8 mouse cellular contexts compared by ENCODE assay signal in genomic region chr9:106891829-106892551, GRCm38 (mm10). TPM values are rescaled to one million over a fixed set of nuclear protein-coding genes. Genes with fewer than 3 reads are reported as not detected.
DNase-seq lines count a peak whose midpoint lies in the region; ATAC-seq and TF ChIP-seq lines count a peak whose summit lies in the region.

Manf (minus strand) TSS chr9:106891979.

- no peak for TF ChIP-seq EP300 in ES-Bruce4 (IDR thresholded peaks at IDR 0.05; ENCODE audit: insufficient read depth, low read depth, low read length)
- peak; percentile 64; the same call in 1 of the 2 replicates for TF ChIP-seq EP300 in liver, postnatal 0 days (IDR thresholded peaks at IDR 0.05; ENCODE audit: low read depth)

- intact Hi-C loops in heart, postnatal 10 days (cut with DNase I), result loop anchor here (5.0 kb wide), 1 partner anchor 450 kb away; the partner anchor contains the start of gene 6430571L13Rik

- under 1% methylated on average over 59 of the region's 59 CpGs for WGBS in forebrain, embryonic 13.5 days
- under 1% methylated on average over 59 of the region's 59 CpGs for WGBS in large intestine, adult 2 months
- under 1% methylated on average over 56 of the region's 59 CpGs for WGBS in liver, postnatal 0 days (ENCODE audit: insufficient replicate concordance)
- WGBS in neural tube, embryonic 14.5 days, result under 1% methylated on average over 59 of the region's 59 CpGs

- no peaks in the 10 kb centered on the region for H3K9me3 ChIP-seq in ES-Bruce4 (replicated peaks; ENCODE audit: control insufficient read depth, insufficient read depth, low read length, poor library complexity, severe bottlenecking)
- H3K9me3 ChIP-seq in forebrain, embryonic 13.5 days (replicated peaks), result no peaks in the 10 kb centered on the region
- H3K9me3 ChIP-seq in liver, postnatal 0 days (ENCODE audit: low read length), result no peaks in the 10 kb centered on the region
- no peaks in the 10 kb centered on the region for H3K9me3 ChIP-seq in neural tube, embryonic 14.5 days (ENCODE audit: control insufficient read depth, low read length)

- H3K27ac ChIP-seq in ES-Bruce4 (ENCODE audit: insufficient read depth, low read length), result peak within 1 kb of the TSS; percentile 88
- peak within 1 kb of the TSS; percentile 94 for H3K27ac ChIP-seq in forebrain, embryonic 13.5 days
- H3K27ac ChIP-seq in liver, postnatal 0 days (ENCODE audit: low read depth), result peak within 1 kb of the TSS; percentile 95
- peak within 1 kb of the TSS; percentile 91 for H3K27ac ChIP-seq in neural tube, embryonic 14.5 days (ENCODE audit: low read depth, low read length)

- peak; percentile 86 for TF ChIP-seq POLR2A in ES-Bruce4 (IDR thresholded peaks at IDR 0.05; ENCODE audit: insufficient read depth, low read length)

- peak; percentile 93 for ATAC-seq in cerebellum, adult (ENCODE audit: insufficient number of reproducible peaks, low FRiP score, low TSS enrichment)
- peak; percentile 99 for ATAC-seq in forebrain, embryonic 13.5 days
- peak; percentile 95 for ATAC-seq in liver, postnatal 0 days
- peak; percentile 99 for ATAC-seq in neural tube, embryonic 14.5 days (ENCODE audit: low read depth)

- DNase-seq in heart, postnatal 10 days, result peak; percentile 97 to 99
- DNase-seq in large intestine, adult 2 months (ENCODE audit: low read depth, low spot score), result peak; percentile 93
- DNase-seq in liver, postnatal 0 days, result peak; percentile 97
- peak; percentile 92 for DNase-seq in testis, postnatal 10 days (ENCODE audit: low spot score)

- H3K4me1 ChIP-seq in ES-Bruce4 (ENCODE audit: control insufficient read depth, insufficient read depth, low read length), result peaks cover 2% of the 10 kb centered on the region
- H3K4me1 ChIP-seq in forebrain, embryonic 13.5 days, result peaks cover 45% of the 10 kb centered on the region
- H3K4me1 ChIP-seq in liver, postnatal 0 days (ENCODE audit: insufficient read depth), result peaks cover 31% of the 10 kb centered on the region
- H3K4me1 ChIP-seq in neural tube, embryonic 14.5 days (ENCODE audit: control insufficient read depth, insufficient read depth, low read length), result peaks cover 20% of the 10 kb centered on the region

- TF ChIP-seq CTCF in ES-Bruce4 (IDR thresholded peaks at IDR 0.05; ENCODE audit: low read depth, low read length), result no peak
- no peak; the same call in 1 of the 2 replicates for TF ChIP-seq CTCF in liver, postnatal 0 days (IDR thresholded peaks at IDR 0.05; ENCODE audit: low read depth)

- H3K27me3 ChIP-seq in ES-Bruce4 (ENCODE audit: control insufficient read depth, insufficient read depth, low read length, poor library complexity, severe bottlenecking), result no peaks in the 10 kb centered on the region
- H3K27me3 ChIP-seq in forebrain, embryonic 13.5 days, result no peaks in the 10 kb centered on the region
- no peaks in the 10 kb centered on the region for H3K27me3 ChIP-seq in liver, postnatal 0 days (ENCODE audit: insufficient read depth, low read length)
- H3K27me3 ChIP-seq in neural tube, embryonic 14.5 days (ENCODE audit: control insufficient read depth, insufficient read depth, low read length), result no peaks in the 10 kb centered on the region

- H3K36me3 ChIP-seq in ES-Bruce4 (ENCODE audit: control insufficient read depth, insufficient read depth, low read length, poor library complexity, severe bottlenecking), result peaks cover 26% of the 10 kb centered on the region
- H3K36me3 ChIP-seq in forebrain, embryonic 13.5 days (ENCODE audit: poor library complexity, severe bottlenecking), result peaks cover 51% of the 10 kb centered on the region
- H3K36me3 ChIP-seq in liver, postnatal 0 days (replicated peaks; ENCODE audit: insufficient read depth, low read length), result peaks cover 28% of the 10 kb centered on the region
- H3K36me3 ChIP-seq in neural tube, embryonic 14.5 days (ENCODE audit: control insufficient read depth, insufficient read depth, low read length), result peaks cover 28% of the 10 kb centered on the region

- H3K4me3 ChIP-seq in ES-Bruce4 (ENCODE audit: low read depth, low read length), result peak within 1 kb of the TSS; percentile 95
- peak within 1 kb of the TSS; percentile 92 for H3K4me3 ChIP-seq in forebrain, embryonic 13.5 days
- H3K4me3 ChIP-seq in liver, postnatal 0 days (ENCODE audit: low read depth, low read length), result peak within 1 kb of the TSS; percentile 80
- peak within 1 kb of the TSS; percentile 90 for H3K4me3 ChIP-seq in neural tube, embryonic 14.5 days (ENCODE audit: low read depth, low read length)

- peak within 1 kb of the TSS; percentile 81 for H3K4me2 ChIP-seq in forebrain, embryonic 13.5 days
- peak within 1 kb of the TSS; percentile 88 for H3K4me2 ChIP-seq in liver, postnatal 0 days (ENCODE audit: low read depth, low read length)
- H3K4me2 ChIP-seq in neural tube, embryonic 14.5 days (ENCODE audit: low read depth, low read length), result peak within 1 kb of the TSS; percentile 89

- peak within 1 kb of the TSS; percentile 89 for H3K9ac ChIP-seq in ES-Bruce4 (ENCODE audit: low read depth, poor library complexity, severe bottlenecking)
- H3K9ac ChIP-seq in forebrain, embryonic 13.5 days, result peak within 1 kb of the TSS; percentile 96
- peak within 1 kb of the TSS; percentile 90 for H3K9ac ChIP-seq in liver, postnatal 0 days (replicated peaks)
- H3K9ac ChIP-seq in neural tube, embryonic 14.5 days (replicated peaks; ENCODE audit: low read depth, low read length), result peak within 1 kb of the TSS; percentile 95

RNA-seq across cellular contexts. Expression of gene Manf, which starts in this region (rescaled TPM):
- 220 and 236 TPM in 2 replicates for polyA plus RNA-seq in ES-Bruce4 (2011; ENCODE audit: insufficient read depth, insufficient read length, low read depth, missing spikeins)
- polyA plus RNA-seq in forebrain, embryonic 13.5 days (2015; fragmentation: Nextera tagmentation; extraction: Ambion mirVana), result 205 and 222 TPM in 2 replicates
- 10 to 100 TPM; 95.7 to 95.9 TPM for total RNA-seq in heart, postnatal 10 days (2021)
- polyA plus RNA-seq in large intestine, adult 2 months (2012; rRNA removed), result 28.0 and 43.7 TPM in 2 replicates
- 104 and 139 TPM in 2 replicates for polyA plus RNA-seq in liver, postnatal 0 days (2015; fragmentation: Nextera tagmentation; extraction: Ambion mirVana)
- polyA plus RNA-seq in neural tube, embryonic 14.5 days (2014; fragmentation: Nextera tagmentation; extraction: Ambion mirVana), result 165 and 166 TPM in 2 replicates

Comparison
In these comparisons a context has a peak if more than half of its experiments do, and no peak if none do; other contexts are left out.
1. Peak in every context shown above with its lines: DNase-seq, ATAC-seq, H3K4me3 ChIP-seq and H3K27ac ChIP-seq.